In the genomic region with DNA sequence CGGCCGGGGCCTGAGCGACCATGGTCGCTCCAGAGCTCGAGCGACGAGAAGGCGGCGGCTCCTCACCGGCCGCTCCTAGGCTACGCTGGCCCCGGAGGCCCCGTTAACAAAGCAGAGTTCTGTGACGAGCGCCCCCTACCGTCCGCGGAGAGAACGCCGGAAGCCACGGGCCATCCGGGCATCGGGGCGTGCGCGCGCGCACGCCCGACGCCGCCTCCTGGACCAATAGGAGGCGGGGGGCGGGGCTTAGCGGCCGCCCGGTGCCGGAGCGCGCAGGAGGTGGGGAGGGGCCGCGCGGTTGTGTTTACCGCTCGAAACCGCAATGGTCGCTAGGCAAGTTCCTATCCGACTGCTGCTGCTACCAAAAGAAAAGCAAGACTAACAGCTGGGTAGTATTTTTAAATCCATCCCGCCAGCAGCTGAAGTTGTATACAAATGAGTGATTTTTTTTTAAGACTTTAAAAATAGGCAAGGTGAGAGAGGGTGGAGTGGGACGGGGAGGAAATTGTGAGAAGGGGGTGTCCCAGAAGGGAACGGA, we compare ENCODE assay signal across 7 mouse cellular contexts. TPM values are rescaled to one million over a fixed set of nuclear protein-coding genes. Genes with fewer than 3 reads are reported as not detected.
A peak's percentile ranks its signal among the peaks of the same experiment; 100 is the strongest.
DNase-seq lines count a peak whose midpoint lies in the region; ATAC-seq and TF ChIP-seq lines count a peak whose summit lies in the region.

A gene (minus strand): TSS at position 155 of the 538 bp plus-strand sequence.

- peak within 1 kb of the TSS; percentile 100 for H3K9ac ChIP-seq in embryonic facial prominence, embryonic 13.5 days
- peak within 1 kb of the TSS; percentile 86 for H3K9ac ChIP-seq in heart, adult 2 months (ENCODE audit: low read depth, low read length)
- H3K9ac ChIP-seq in limb, embryonic 13.5 days, result peak within 1 kb of the TSS; percentile 99
- peak within 1 kb of the TSS; percentile 100 for H3K9ac ChIP-seq in midbrain, embryonic 16.5 days (ENCODE audit: low read depth, low read length)

- H3K27me3 ChIP-seq in embryonic facial prominence, embryonic 13.5 days, result no peaks in the 10 kb centered on the region
- no peaks in the 10 kb centered on the region for H3K27me3 ChIP-seq in heart, adult 2 months (ENCODE audit: control insufficient read depth, insufficient read depth, low read length)
- no peaks in the 10 kb centered on the region for H3K27me3 ChIP-seq in limb, embryonic 13.5 days
- H3K27me3 ChIP-seq in midbrain, embryonic 16.5 days (ENCODE audit: control insufficient read depth, insufficient read depth, low read depth, low read length), result no peaks in the 10 kb centered on the region

- peak; percentile 94 for ATAC-seq in embryonic facial prominence, embryonic 13.5 days (ENCODE audit: insufficient number of reproducible peaks, insufficient read depth, low FRiP score, low TSS enrichment, low read depth)
- peak; percentile 92 for ATAC-seq in limb, embryonic 13.5 days (ENCODE audit: low FRiP score, low read depth)
- ATAC-seq in midbrain, embryonic 16.5 days, result peak; percentile 93

- H3K36me3 ChIP-seq in embryonic facial prominence, embryonic 13.5 days, result peaks cover 15% of the 10 kb centered on the region
- peaks cover 19% of the 10 kb centered on the region for H3K36me3 ChIP-seq in heart, adult 2 months (ENCODE audit: control insufficient read depth, insufficient read depth, low read length)
- peaks cover 23% of the 10 kb centered on the region for H3K36me3 ChIP-seq in limb, embryonic 13.5 days
- H3K36me3 ChIP-seq in midbrain, embryonic 16.5 days (ENCODE audit: control insufficient read depth, insufficient read depth, low read length), result peaks cover 2% of the 10 kb centered on the region; the same call in 1 of the 2 replicates

- DNase-seq in adrenal gland, postnatal 36 days, result peak; percentile 96 to 98
- peak; percentile 96 to 97 for DNase-seq in heart, adult 2 months
- DNase-seq in kidney, adult 8-10 months, result peak; percentile 89 to 95
- DNase-seq in spleen, postnatal 10 days (ENCODE audit: low spot score in 2 of 2), result peak; percentile 99

- peak within 1 kb of the TSS; percentile 98 for H3K27ac ChIP-seq in embryonic facial prominence, embryonic 13.5 days
- H3K27ac ChIP-seq in heart, adult 2 months, result peak within 1 kb of the TSS; percentile 100
- H3K27ac ChIP-seq in limb, embryonic 13.5 days, result peak within 1 kb of the TSS; percentile 97
- peak within 1 kb of the TSS; percentile 100 for H3K27ac ChIP-seq in midbrain, embryonic 16.5 days (ENCODE audit: low read length)

- peaks cover 3% of the 10 kb centered on the region; the same call in 1 of the 2 replicates for H3K79me2 ChIP-seq in heart, adult 2 months (replicated peaks; ENCODE audit: control insufficient read depth, insufficient read depth, low read length)

- TF ChIP-seq CTCF in heart, adult 2 months (IDR thresholded peaks at IDR 0.05), result peak; percentile 89

- peak within 1 kb of the TSS; percentile 69 for H3K4me2 ChIP-seq in embryonic facial prominence, embryonic 13.5 days
- peak within 1 kb of the TSS; percentile 80 for H3K4me2 ChIP-seq in limb, embryonic 13.5 days (replicated peaks)
- peak within 1 kb of the TSS; percentile 67 for H3K4me2 ChIP-seq in midbrain, embryonic 16.5 days (ENCODE audit: low read length)

- no peaks in the 10 kb centered on the region for H3K9me3 ChIP-seq in embryonic facial prominence, embryonic 13.5 days
- no peaks in the 10 kb centered on the region for H3K9me3 ChIP-seq in limb, embryonic 13.5 days
- no peaks in the 10 kb centered on the region for H3K9me3 ChIP-seq in midbrain, embryonic 16.5 days (replicated peaks; ENCODE audit: control insufficient read depth, low read length, poor library complexity, severe bottlenecking)

- TF ChIP-seq POLR2A in heart, adult 2 months (IDR thresholded peaks at IDR 0.05; ENCODE audit: insufficient read depth, low read depth, low read length), result peak; percentile 82

- intact Hi-C loops in heart, adult 2 months (cut with DNase I), result loop anchor here (2.0 kb wide), 1 partner anchor 34 kb away; no protein-coding TSS in a partner anchor

- TF ChIP-seq EP300 in heart, adult 2 months (IDR thresholded peaks at IDR 0.05; ENCODE audit: insufficient read depth, low read depth, low read length), result no peak

- peak within 1 kb of the TSS; percentile 86 for H3K4me3 ChIP-seq in embryonic facial prominence, embryonic 13.5 days
- H3K4me3 ChIP-seq in heart, adult 2 months, result peak within 1 kb of the TSS; percentile 97
- peak within 1 kb of the TSS; percentile 89 for H3K4me3 ChIP-seq in limb, embryonic 13.5 days
- H3K4me3 ChIP-seq in midbrain, embryonic 16.5 days (ENCODE audit: low read depth, low read length), result peak within 1 kb of the TSS; percentile 90

- under 1% methylated on average over 52 of the region's 52 CpGs for WGBS in embryonic facial prominence, embryonic 13.5 days
- under 1% methylated on average over 52 of the region's 52 CpGs for WGBS in heart, adult 2 months
- WGBS in limb, embryonic 13.5 days, result under 1% methylated on average over 52 of the region's 52 CpGs
- WGBS in midbrain, embryonic 16.5 days, result under 1% methylated on average over 52 of the region's 52 CpGs

- peaks cover 10% of the 10 kb centered on the region for H3K4me1 ChIP-seq in embryonic facial prominence, embryonic 13.5 days
- peaks cover 8% of the 10 kb centered on the region for H3K4me1 ChIP-seq in heart, adult 2 months (ENCODE audit: control insufficient read depth, insufficient read depth, low read length)
- H3K4me1 ChIP-seq in limb, embryonic 13.5 days, result peaks cover 14% of the 10 kb centered on the region
- H3K4me1 ChIP-seq in midbrain, embryonic 16.5 days (ENCODE audit: control insufficient read depth, insufficient read depth, low read length), result peaks cover 15% of the 10 kb centered on the region

RNA-seq across cellular contexts. Expression of the gene that starts here (rescaled TPM):
- 10 to 100 TPM; 54.9 to 56.8 TPM for total RNA-seq in adrenal gland, postnatal 36 days (2021)
- 49.3 and 50.2 TPM in 2 replicates for polyA plus RNA-seq in embryonic facial prominence, embryonic 13.5 days (2015; fragmentation: Nextera tagmentation; extraction: Ambion mirVana)
- total RNA-seq in heart, adult 2 months (2021), result 10 to 100 TPM; 50.1 to 51.8 TPM
- polyA plus RNA-seq in heart, adult 2 months (2012; rRNA removed), result 24.5 and 36.2 TPM in 2 replicates
- 47.3 and 49.5 TPM in 2 replicates for polyA plus RNA-seq in limb, embryonic 13.5 days (2015; fragmentation: Nextera tagmentation; extraction: Ambion mirVana)
- 53.1 and 55.7 TPM in 2 replicates for polyA plus RNA-seq in midbrain, embryonic 16.5 days (2015; fragmentation: Nextera tagmentation; extraction: Ambion mirVana)

Comparison
In these comparisons a context has a peak if more than half of its experiments do, and no peak if none do; other contexts are left out.
1. Peak in every context shown above with its lines: DNase-seq, ATAC-seq, H3K4me3 ChIP-seq and H3K27ac ChIP-seq.